ENCODE assay signal across 24 mouse cellular contexts in the genomic region with DNA sequence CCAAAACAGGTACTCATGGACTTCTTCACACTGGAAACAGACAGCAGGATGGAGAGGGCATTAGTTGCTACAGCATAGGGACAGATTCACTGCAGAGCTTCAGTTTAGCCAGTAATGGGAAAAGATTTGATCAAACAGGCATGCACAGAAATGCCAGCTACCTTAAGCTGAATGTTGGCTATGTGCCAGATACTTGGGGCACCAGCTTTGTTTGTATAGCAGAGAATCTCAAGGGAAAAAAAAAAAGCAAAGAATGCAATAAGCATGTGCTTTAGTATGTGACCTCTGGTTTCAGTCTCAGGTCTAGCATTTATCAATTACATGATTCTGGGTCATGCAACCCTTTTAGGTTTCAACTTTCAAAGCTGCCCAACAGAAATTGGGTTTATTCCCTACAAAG.
DNase-seq lines count a peak whose midpoint lies in the region; ATAC-seq and TF ChIP-seq lines count a peak whose summit lies in the region.
"Had no signal": no experiment of that assay in that cellular context is flagged by ENCODE, and none has a peak within 500 bp of the region (broad histone marks: within the 10 kb centered on the region; RNA-seq: fewer than 3 reads in every experiment).

No protein-coding gene starts in this region.

- no peaks in the 10 kb centered on the region for H3K9me3 ChIP-seq in lung, postnatal 0 days (ENCODE audit: low read length)
- H3K9me3 ChIP-seq: embryonic facial prominence, embryonic 13.5 days; forebrain, embryonic 15.5 days; heart, embryonic 12.5 days; hindbrain, embryonic 10.5 days had no signal

- H3K27ac ChIP-seq in lung, postnatal 0 days (ENCODE audit: low read length) = no peak overlapping the region
- H3K27ac ChIP-seq: embryonic facial prominence, embryonic 13.5 days; forebrain, embryonic 15.5 days; hindbrain, embryonic 10.5 days; left cerebral cortex, adult 2 months had no signal

- no peaks in the 10 kb centered on the region; the same call in 1 of the 2 replicates for H3K4me1 ChIP-seq in lung, postnatal 0 days (ENCODE audit: insufficient read depth, low read depth, low read length)

- no peaks in the 10 kb centered on the region for H3K36me3 ChIP-seq in lung, postnatal 0 days (ENCODE audit: insufficient read depth, low read length)
- H3K36me3 ChIP-seq: embryonic facial prominence, embryonic 13.5 days; forebrain, embryonic 15.5 days; heart, embryonic 12.5 days; hindbrain, embryonic 10.5 days had no signal

- DNase-seq in kidney, postnatal 10 days = peak; percentile 17
- DNase-seq in kidney, adult 11 months = no peak
- DNase-seq in urinary bladder, postnatal 14 days (ENCODE audit: low spot score) = peak; percentile 12
- no peak for DNase-seq in urinary bladder, postnatal 25 days (ENCODE audit: low spot score)
- peak; percentile 57 for DNase-seq in lung, postnatal 0 days (ENCODE audit: low spot score)
- peak; percentile 37 for DNase-seq in retina, postnatal 1 day
- no peak for DNase-seq in B cell, adult 2 months
- DNase-seq in embryo, embryonic 10.5 days (ENCODE audit: low spot score) = no peak
- DNase-seq: adrenal gland, postnatal 25 days; cerebellum, adult 9-11 months; gastrocnemius, postnatal 25 days; heart, adult 18-20 months; heart, postnatal 10 days; kidney, adult 18-20 months; kidney, postnatal 36 days; left cerebral cortex, postnatal 4 days; right cerebral cortex, postnatal 25 days had no signal

- no peaks in the 10 kb centered on the region for H3K27me3 ChIP-seq in lung, postnatal 0 days (replicated peaks; ENCODE audit: insufficient read depth, low read length)
- H3K27me3 ChIP-seq: embryonic facial prominence, embryonic 13.5 days; forebrain, embryonic 15.5 days; heart, embryonic 12.5 days had no signal

- H3K4me2 ChIP-seq in lung, postnatal 0 days (replicated peaks; ENCODE audit: low read depth, low read length) = no peak overlapping the region
- H3K4me2 ChIP-seq: embryonic facial prominence, embryonic 13.5 days; forebrain, embryonic 15.5 days; heart, embryonic 12.5 days; midbrain, embryonic 11.5 days had no signal

- TF ChIP-seq EP300 in lung, postnatal 0 days (IDR thresholded peaks at IDR 0.05) = no peak

- H3K9ac ChIP-seq in lung, postnatal 0 days (replicated peaks; ENCODE audit: low read depth) = no peak overlapping the region
- H3K9ac ChIP-seq: embryonic facial prominence, embryonic 13.5 days; forebrain, embryonic 15.5 days; heart, embryonic 12.5 days had no signal

- TF ChIP-seq CTCF in lung, postnatal 0 days (IDR thresholded peaks at IDR 0.05) = no peak

- no peak for ATAC-seq in lung, postnatal 0 days
- ATAC-seq: forebrain, embryonic 15.5 days; hindbrain, embryonic 16.5 days had no signal

- H3K4me3 ChIP-seq in lung, postnatal 0 days (ENCODE audit: low read depth, low read length) = no peak overlapping the region
- H3K4me3 ChIP-seq: embryonic facial prominence, embryonic 13.5 days; forebrain, embryonic 15.5 days; heart, embryonic 12.5 days; hindbrain, embryonic 10.5 days; left cerebral cortex, adult 2 months had no signal

Comparison
In these comparisons a context has a peak if more than half of its experiments do, and no peak if none do; other contexts are left out.
1. DNase-seq: peak in kidney, postnatal 10 days (single experiment), urinary bladder, postnatal 14 days (single experiment), lung, postnatal 0 days (single experiment) and retina, postnatal 1 day (single experiment); none in kidney, adult 11 months (single experiment), urinary bladder, postnatal 25 days (single experiment), B cell, adult 2 months (0 of 2) and embryo, embryonic 10.5 days (single experiment).